Mouse (Mus musculus) monocyte, adult 2 months (primary cell): ENCODE results near the gene Nrn1l.
A peak's percentile ranks its signal among the peaks of the same experiment; 100 is the strongest.

ENCODE experiments used
- DNase-seq, 2 experiments: peaks; one replicate each; pipeline ENCODE4 v3.0.0; 2022; ENCODE audit warnings: low spot score in 2 of 2, low read depth in 1 of 2

Nrn1l gene

GRCm38 (mm10) chr8:105893339-105893738 lies at the start of gene Nrn1l:
Gene Nrn1l (plus strand): TSS chr8:105893567.
- no peak for DNase-seq

GRCm38 (mm10) chr8:105846678-105847077 lies 46.7 kb upstream of the Nrn1l start:
- no peak for DNase-seq

GRCm38 (mm10) chr8:105850014-105850413 lies 43.4 kb upstream of the Nrn1l start:
- no peak for DNase-seq

GRCm38 (mm10) chr8:105850611-105851010 lies 42.8 kb upstream of the Nrn1l start:
- DNase-seq: no peak

GRCm38 (mm10) chr8:105851651-105852143 lies 41.7 kb upstream of the Nrn1l start:
- peak; percentile 40 to 72 for DNase-seq

- DNase-seq: no peak
Observed at GRCm38 (mm10) chr8:105852146-105852729, 41.1 kb upstream of the Nrn1l start.

- no peak for DNase-seq
Observed at GRCm38 (mm10) chr8:105853178-105853577, 40.2 kb upstream of the Nrn1l start, which contains the start of gene Cenpt. Gene Cenpt (minus strand): TSS chr8:105853278.

- DNase-seq: no peak
Observed at GRCm38 (mm10) chr8:105854303-105854702, 39.1 kb upstream of the Nrn1l start.

GRCm38 (mm10) chr8:105854715-105855216 lies 38.6 kb upstream of the Nrn1l start, which contains the start of gene Thap11:
Gene Thap11 (plus strand): TSS chr8:105855132.
- DNase-seq: peak; percentile 69 to 80

- no peak for DNase-seq
Observed at GRCm38 (mm10) chr8:105855248-105856167, 37.9 kb upstream of the Nrn1l start.

- DNase-seq: no peak
Observed at GRCm38 (mm10) chr8:105856168-105856835, 37.1 kb upstream of the Nrn1l start.

- peak; percentile 51 to 70 for DNase-seq
Observed at GRCm38 (mm10) chr8:105858495-105858894, 34.9 kb upstream of the Nrn1l start.

- DNase-seq: no peak
Observed at GRCm38 (mm10) chr8:105859314-105859713, 34.1 kb upstream of the Nrn1l start.

- peak; percentile 83 to 91 for DNase-seq
Observed at GRCm38 (mm10) chr8:105860143-105860981, 33.0 kb upstream of the Nrn1l start, which contains the start of gene Nutf2. Gene Nutf2 (plus strand): TSS chr8:105860580.

- DNase-seq: no peak
Observed at GRCm38 (mm10) chr8:105861951-105862350, 31.4 kb upstream of the Nrn1l start.

GRCm38 (mm10) chr8:105866364-105867029 lies 26.9 kb upstream of the Nrn1l start:
- DNase-seq: no peak

GRCm38 (mm10) chr8:105874301-105874700 lies 19.1 kb upstream of the Nrn1l start:
- DNase-seq: no peak

- DNase-seq: peak; percentile 59 to 82
Observed at GRCm38 (mm10) chr8:105880754-105881520, 12.4 kb upstream of the Nrn1l start, which contains the start of gene Edc4. Gene Edc4 (plus strand): TSS chr8:105880881.
